Mouse (Mus musculus): Measurements from ENCODE around the gene Tldc1.

DNA sequence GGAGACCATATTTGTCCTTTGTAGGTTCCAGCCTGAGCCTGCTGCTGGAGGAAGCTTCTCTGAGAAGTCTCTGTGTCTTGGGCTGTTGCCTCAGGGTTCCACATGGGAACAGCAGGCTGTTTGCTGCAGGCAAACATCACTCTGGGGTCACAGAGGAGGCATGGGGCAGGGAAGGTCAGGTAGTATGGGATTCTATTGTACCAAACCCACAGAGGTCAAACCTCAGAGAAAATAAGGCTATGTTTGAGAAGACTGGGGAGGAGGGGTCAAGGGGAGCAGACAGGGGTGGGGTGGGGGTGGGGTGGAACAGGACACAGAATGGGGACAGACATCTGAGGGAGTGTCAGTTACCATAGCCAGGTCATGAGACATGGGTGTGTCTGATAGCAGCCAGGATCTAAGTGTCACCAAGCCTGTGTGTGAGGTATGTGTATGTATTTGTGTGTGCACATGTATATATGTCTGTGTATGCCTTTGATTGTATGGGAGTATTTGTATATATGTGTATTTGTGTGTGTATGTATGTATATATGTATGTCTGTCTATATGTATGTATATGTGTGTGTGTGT lies 61.4 kb downstream of the Tldc1 start:
- no peak for TF ChIP-seq CTCF (conservative IDR thresholded peaks at IDR 0.05; ENCODE audit: low read length)
- TF ChIP-seq NANOG (IDR thresholded peaks at IDR 0.05; ENCODE audit: borderline replicate concordance, low read length): no peak
- no peak for TF ChIP-seq POU5F1 (IDR thresholded peaks at IDR 0.05; ENCODE audit: borderline replicate concordance, low read length)

Data from E14TG2a.4 (cell line).